Mouse (Mus musculus) hindbrain, embryonic 10.5 days (tissue): ENCODE measurements around the gene Cox15. TPM values are rescaled to one million over a fixed set of nuclear protein-coding genes. Genes with fewer than 3 reads are reported as not detected.

Source experiments
- DNase-seq: peaks from one replicate; pipeline ENCODE4 v3.0.0-alpha.2; 2017; ENCODE audit warnings: low spot score
- H3K27ac ChIP-seq: fragments of 300-500 bp; sonication (generic); 2 replicates; pipeline ENCODE4 v1.5.1; 2016; ENCODE audit warnings: mild to moderate bottlenecking, moderate library complexity
- H3K27me3 ChIP-seq: fragments of 300-500 bp; sonication (generic); 2 replicates; pipeline ENCODE4 v1.6.1; 2016; ENCODE audit warnings: mild to moderate bottlenecking; ENCODE audit not compliant: poor library complexity, insufficient read depth, severe bottlenecking
- H3K36me3 ChIP-seq: fragments of 300-500 bp; sonication (generic); 2 replicates; pipeline ENCODE4 v1.6.1; 2016; ENCODE audit warnings: mild to moderate bottlenecking, moderate library complexity
- H3K4me1 ChIP-seq: fragments of 300-500 bp; sonication (generic); replicated peaks from 2 replicates; pipeline ENCODE4 v1.6.1; 2016; ENCODE audit warnings: mild to moderate bottlenecking
- H3K4me3 ChIP-seq: fragments of 300-500 bp; sonication (generic); 2 replicates; pipeline ENCODE4 v1.5.1; 2016; ENCODE audit warnings: mild to moderate bottlenecking, moderate library complexity
- H3K9me3 ChIP-seq: fragments of 300-500 bp; sonication (generic); 2 replicates; pipeline ENCODE4 v1.6.1; 2016; ENCODE audit warnings: mild to moderate bottlenecking, moderate library complexity
- WGBS: fragments of 180-500 bp; shearing (Covaris S2); methylation state at CpG from one replicate; pipeline ENCODE4 v1.1.7; 2016; 5-methylcytosine and 5-hydroxymethylcytosine counted together
- polyA plus RNA-seq: library from polyadenylated mRNA; unstranded; fragments of >200 nt; fragmentation: Nextera tagmentation; extraction: Ambion mirVana; gene quantifications from 2 replicates; pipeline ENCODE4 v1.2.1, GENCODE M21; 2016

The Cox15 gene
- polyA plus RNA-seq, 1 experiment from 2014 or later = 14.1 TPM

- Histone ChIP-seq H3K36me3 (peaks cover 70% of the 10 kb centered on the region), H3K4me1 (peaks cover 11% of the 10 kb centered on the region), H3K27ac (no peak overlapping the region), H3K27me3 (no peaks in the 10 kb centered on the region), H3K9me3 (no peaks in the 10 kb centered on the region), H3K4me3 (no peak overlapping the region)
- 94% methylated on average over 11 of the region's 11 CpGs for WGBS
- DNase-seq = no peak
Measured at GRCm38 (mm10) chr19:43720061-43720460, 32.7 kb downstream of the Cox15 start.

- WGBS = 80% methylated on average over 5 of the region's 5 CpGs
- H3K36me3 ChIP-seq = peaks cover 50% of the 10 kb centered on the region
- no peak for DNase-seq
- H3K27ac ChIP-seq = no peak overlapping the region
- no peak overlapping the region for H3K4me3 ChIP-seq
- no peaks in the 10 kb centered on the region for H3K27me3 ChIP-seq
- no peaks in the 10 kb centered on the region; the same call in 1 of the 2 replicates for H3K4me1 ChIP-seq
- H3K9me3 ChIP-seq = no peaks in the 10 kb centered on the region
Measured at GRCm38 (mm10) chr19:43711971-43712370, 40.8 kb downstream of the Cox15 start.

GRCm38 (mm10) chr19:43711159-43711916 is 41.5 kb downstream of the Cox15 start:
- DNase-seq = no peak
- Histone ChIP-seq H3K36me3 (peaks cover 52% of the 10 kb centered on the region), H3K9me3 (no peaks in the 10 kb centered on the region), H3K4me3 (no peak overlapping the region), H3K27ac (no peak overlapping the region), H3K27me3 (no peaks in the 10 kb centered on the region), H3K4me1 (no peaks in the 10 kb centered on the region; the same call in 1 of the 2 replicates)
- 64% methylated on average over 22 of the region's 22 CpGs for WGBS

- no peaks in the 10 kb centered on the region for H3K27me3 ChIP-seq
- no peaks in the 10 kb centered on the region; the same call in 1 of the 2 replicates for H3K4me1 ChIP-seq
- no peak overlapping the region for H3K4me3 ChIP-seq
- no peaks in the 10 kb centered on the region for H3K9me3 ChIP-seq
- no peak overlapping the region for H3K27ac ChIP-seq
- peaks cover 58% of the 10 kb centered on the region for H3K36me3 ChIP-seq
- 82% methylated on average over 8 of the region's 8 CpGs for WGBS
- DNase-seq = no peak
Measured at GRCm38 (mm10) chr19:43709317-43709716, 43.5 kb downstream of the Cox15 start.

GRCm38 (mm10) chr19:43708206-43708605 is 44.6 kb downstream of the Cox15 start:
- H3K36me3 ChIP-seq = peaks cover 62% of the 10 kb centered on the region
- no peaks in the 10 kb centered on the region; the same call in 1 of the 2 replicates for H3K4me1 ChIP-seq
- H3K27me3 ChIP-seq = no peaks in the 10 kb centered on the region
- no peak overlapping the region for H3K4me3 ChIP-seq
- DNase-seq = no peak
- H3K27ac ChIP-seq = no peak overlapping the region
- no peaks in the 10 kb centered on the region for H3K9me3 ChIP-seq
- WGBS = 91% methylated on average over 7 of the region's 7 CpGs

- Histone ChIP-seq H3K27ac (no peak overlapping the region), H3K4me3 (no peak overlapping the region), H3K36me3 (peaks cover 81% of the 10 kb centered on the region), H3K27me3 (no peaks in the 10 kb centered on the region), H3K9me3 (peaks cover 5% of the 10 kb centered on the region; the same call in 1 of the 2 replicates), H3K4me1 (no peaks in the 10 kb centered on the region; the same call in 1 of the 2 replicates)
- 90% methylated on average over 17 of the region's 17 CpGs for WGBS
- DNase-seq = no peak
Measured at GRCm38 (mm10) chr19:43704787-43705497, 47.9 kb downstream of the Cox15 start.

- Histone ChIP-seq H3K36me3 (peaks cover 87% of the 10 kb centered on the region), H3K4me3 (no peak overlapping the region), H3K4me1 (no peaks in the 10 kb centered on the region), H3K9me3 (peaks cover 5% of the 10 kb centered on the region; the same call in 1 of the 2 replicates), H3K27me3 (no peaks in the 10 kb centered on the region), H3K27ac (no peak overlapping the region)
- WGBS = 90% methylated on average over 11 of the region's 11 CpGs
- no peak for DNase-seq
Measured at GRCm38 (mm10) chr19:43704211-43704610, 48.6 kb downstream of the Cox15 start.

- peaks cover 55% of the 10 kb centered on the region for H3K36me3 ChIP-seq
Measured at GRCm38 (mm10) chr19:43699763-43700155, 53.0 kb downstream of the Cox15 start.

GRCm38 (mm10) chr19:43699021-43699762 is 53.6 kb downstream of the Cox15 start:
- Histone ChIP-seq H3K27ac (no peak overlapping the region), H3K36me3 (peaks cover 49% of the 10 kb centered on the region), H3K9me3 (peaks cover 5% of the 10 kb centered on the region; the same call in 1 of the 2 replicates), H3K4me1 (peaks cover 8% of the 10 kb centered on the region), H3K4me3 (no peak overlapping the region), H3K27me3 (no peaks in the 10 kb centered on the region)
- no peak for DNase-seq
- 78% methylated on average over 11 of the region's 11 CpGs for WGBS

More at GRCm38 (mm10) chr19:43699763-43700155, 53.0 kb downstream of the Cox15 start:
- Histone ChIP-seq H3K9me3 (peaks cover 5% of the 10 kb centered on the region; the same call in 1 of the 2 replicates), H3K4me1 (peaks cover 8% of the 10 kb centered on the region), H3K27me3 (no peaks in the 10 kb centered on the region), H3K27ac (no peak overlapping the region), H3K4me3 (no peak overlapping the region)
- WGBS = 83% methylated on average over 6 of the region's 6 CpGs
- DNase-seq = no peak

GRCm38 (mm10) chr19:43697666-43698370 is 55.0 kb downstream of the Cox15 start:
- no peak overlapping the region for H3K27ac ChIP-seq
- DNase-seq = no peak
- no peaks in the 10 kb centered on the region for H3K27me3 ChIP-seq
- peaks cover 8% of the 10 kb centered on the region for H3K4me1 ChIP-seq
- no peak overlapping the region for H3K4me3 ChIP-seq
- 0 out of 2 replicates have a peak, but pooled peaks cover 3% of the 10 kb centered on the region for H3K9me3 ChIP-seq
- WGBS = 94% methylated on average over 5 of the region's 5 CpGs
- peaks cover 40% of the 10 kb centered on the region for H3K36me3 ChIP-seq

- Histone ChIP-seq H3K4me1 (peaks cover 13% of the 10 kb centered on the region), H3K9me3 (no peaks in the 10 kb centered on the region), H3K36me3 (peaks cover 34% of the 10 kb centered on the region), H3K4me3 (no peak overlapping the region), H3K27me3 (no peaks in the 10 kb centered on the region), H3K27ac (no peak overlapping the region)
- WGBS = 62% methylated on average over 10 of the region's 10 CpGs
- DNase-seq = no peak
Measured at GRCm38 (mm10) chr19:43695514-43695964, 57.3 kb downstream of the Cox15 start.

- H3K27me3 ChIP-seq = 0 out of 2 replicates have a peak, but pooled peaks cover 7% of the 10 kb centered on the region
- DNase-seq = no peak
- no peaks in the 10 kb centered on the region for H3K9me3 ChIP-seq
- H3K36me3 ChIP-seq = peaks cover 13% of the 10 kb centered on the region
- WGBS = 60% methylated on average over 14 of the region's 14 CpGs
- H3K27ac ChIP-seq = no peak overlapping the region
- H3K4me1 ChIP-seq = peaks cover 28% of the 10 kb centered on the region
- no peak overlapping the region for H3K4me3 ChIP-seq
Measured at GRCm38 (mm10) chr19:43692815-43693214, 60.0 kb downstream of the Cox15 start.
